ENCODE assay signal across 8 mouse cellular contexts in the genomic region with DNA sequence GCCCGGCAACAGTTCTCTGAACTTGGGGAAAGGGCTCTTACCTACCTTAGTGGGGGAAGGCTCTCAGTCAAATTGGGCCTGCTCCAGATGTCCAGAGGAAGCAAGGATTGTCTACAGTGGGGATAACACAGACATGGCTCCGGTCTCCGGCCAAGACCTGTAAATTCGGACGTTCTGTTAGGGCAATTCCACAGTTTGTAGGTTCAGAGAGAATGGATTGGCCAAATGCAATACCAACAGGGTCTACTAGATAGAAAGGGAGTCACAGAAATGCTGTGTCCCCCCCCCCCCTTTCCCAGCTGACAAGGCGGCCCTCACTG. TPM values are rescaled to one million over a fixed set of nuclear protein-coding genes. Genes with fewer than 3 reads are reported as not detected.
A peak's percentile ranks its signal among the peaks of the same experiment; 100 is the strongest.
DNase-seq lines count a peak whose midpoint lies in the region; ATAC-seq and TF ChIP-seq lines count a peak whose summit lies in the region.

No protein-coding gene starts in this region.

- peaks cover 18% of the 10 kb centered on the region for H3K4me1 ChIP-seq in lung, adult 2 months (ENCODE audit: control insufficient read depth, insufficient read depth, low read length)
- peaks cover 49% of the 10 kb centered on the region for H3K4me1 ChIP-seq in embryonic facial prominence, embryonic 14.5 days (ENCODE audit: control insufficient read depth, insufficient read depth, low read length)
- peaks cover 48% of the 10 kb centered on the region for H3K4me1 ChIP-seq in intestine, embryonic 16.5 days (ENCODE audit: control insufficient read depth, insufficient read depth, low read length)
- H3K4me1 ChIP-seq in neural tube, embryonic 13.5 days (replicated peaks) = peaks cover 54% of the 10 kb centered on the region

- H3K4me2 ChIP-seq in embryonic facial prominence, embryonic 14.5 days (ENCODE audit: low read depth, low read length) = peak overlapping the region; percentile 100
- peak overlapping the region; percentile 96 for H3K4me2 ChIP-seq in intestine, embryonic 16.5 days (ENCODE audit: low read depth, low read length)
- peak overlapping the region; percentile 100 for H3K4me2 ChIP-seq in neural tube, embryonic 13.5 days

- peak overlapping the region; percentile 100 for H3K9ac ChIP-seq in embryonic facial prominence, embryonic 14.5 days (ENCODE audit: low read depth, low read length)
- H3K9ac ChIP-seq in intestine, embryonic 16.5 days (ENCODE audit: low read depth, low read length) = peak overlapping the region; percentile 97
- peak overlapping the region; percentile 100 for H3K9ac ChIP-seq in neural tube, embryonic 13.5 days

- WGBS in lung, adult 2 months = 3% methylated on average over 6 of the region's 6 CpGs
- WGBS in embryonic facial prominence, embryonic 14.5 days = 0% methylated on average over 5 of the region's 6 CpGs
- WGBS in intestine, embryonic 16.5 days = 2% methylated on average over 6 of the region's 6 CpGs
- 2% methylated on average over 6 of the region's 6 CpGs for WGBS in neural tube, embryonic 13.5 days

- TF ChIP-seq CTCF in lung, adult 2 months (IDR thresholded peaks at IDR 0.05; ENCODE audit: insufficient read depth, low read length) = no peak

- no peaks in the 10 kb centered on the region for H3K27me3 ChIP-seq in embryonic facial prominence, embryonic 14.5 days (replicated peaks; ENCODE audit: control insufficient read depth, insufficient read depth, low read length)
- no peaks in the 10 kb centered on the region for H3K27me3 ChIP-seq in intestine, embryonic 16.5 days (replicated peaks; ENCODE audit: control insufficient read depth, insufficient read depth, low read length)
- no peaks in the 10 kb centered on the region for H3K27me3 ChIP-seq in neural tube, embryonic 13.5 days

- no peaks in the 10 kb centered on the region for H3K9me3 ChIP-seq in embryonic facial prominence, embryonic 14.5 days (ENCODE audit: control insufficient read depth, low read length)
- H3K9me3 ChIP-seq in intestine, embryonic 16.5 days (ENCODE audit: control insufficient read depth, low read length) = no peaks in the 10 kb centered on the region
- no peaks in the 10 kb centered on the region for H3K9me3 ChIP-seq in neural tube, embryonic 13.5 days

- peak overlapping the region; percentile 35 for H3K4me3 ChIP-seq in lung, adult 2 months (replicated peaks; ENCODE audit: extremely low read depth, low read depth, low read length)
- H3K4me3 ChIP-seq in embryonic facial prominence, embryonic 14.5 days (ENCODE audit: low read depth, low read length) = peak overlapping the region; percentile 90
- peak overlapping the region; percentile 62 for H3K4me3 ChIP-seq in intestine, embryonic 16.5 days (ENCODE audit: low read length)
- H3K4me3 ChIP-seq in neural tube, embryonic 13.5 days = peak overlapping the region; percentile 95

- no peak for ATAC-seq in embryonic facial prominence, embryonic 14.5 days (ENCODE audit: low read depth)
- ATAC-seq in intestine, embryonic 16.5 days = no peak
- ATAC-seq in neural tube, embryonic 13.5 days (ENCODE audit: low read depth) = no peak
- ATAC-seq in activated CD4-positive, CD25-positive, alpha-beta regulatory T cell, adult 4 months = no peak

- peak overlapping the region; percentile 100 for H3K27ac ChIP-seq in embryonic facial prominence, embryonic 14.5 days (replicated peaks; ENCODE audit: low read depth, low read length)
- peak overlapping the region; percentile 100 for H3K27ac ChIP-seq in intestine, embryonic 16.5 days (ENCODE audit: low read length)
- peak overlapping the region; percentile 100 for H3K27ac ChIP-seq in neural tube, embryonic 13.5 days (replicated peaks)

- no peak for DNase-seq in lung, adult 2 months
- no peak for DNase-seq in lung, postnatal 10 days
- DNase-seq in embryonic facial prominence, embryonic 14.5 days (ENCODE audit: low spot score) = no peak
- no peak for DNase-seq in thymus, adult 18-20 months
- DNase-seq in cerebellum, postnatal 10 days = no peak

- H3K36me3 ChIP-seq in embryonic facial prominence, embryonic 14.5 days (ENCODE audit: control insufficient read depth, insufficient read depth, low read length) = peaks cover 11% of the 10 kb centered on the region; the same call in 1 of the 2 replicates
- no peaks in the 10 kb centered on the region for H3K36me3 ChIP-seq in intestine, embryonic 16.5 days (ENCODE audit: control insufficient read depth, insufficient read depth, low read length)
- H3K36me3 ChIP-seq in neural tube, embryonic 13.5 days = peaks cover 29% of the 10 kb centered on the region

- TF ChIP-seq POLR2A in lung, adult 2 months (IDR thresholded peaks at IDR 0.05; ENCODE audit: borderline replicate concordance, extremely low read depth, low read depth, low read length) = no peak; the same call in 1 of the 2 replicates

RNA-seq across cellular contexts. Expression of a gene that starts 4.1 kb away (rescaled TPM):
- 12.9 and 15.2 TPM in 2 replicates for polyA plus RNA-seq in lung, adult 2 months (2012; rRNA removed)
- polyA plus RNA-seq in embryonic facial prominence, embryonic 14.5 days (2014; fragmentation: Nextera tagmentation; extraction: Ambion mirVana) = 9.8 and 9.9 TPM in 2 replicates
- 6.6 and 6.9 TPM in 2 replicates for polyA plus RNA-seq in intestine, embryonic 16.5 days (2015; fragmentation: Nextera tagmentation; extraction: Ambion mirVana)
- polyA plus RNA-seq in neural tube, embryonic 13.5 days (2015; fragmentation: Nextera tagmentation; extraction: Ambion mirVana) = 11.5 and 13.1 TPM in 2 replicates
- polyA plus RNA-seq in activated CD4-positive, CD25-positive, alpha-beta regulatory T cell, adult 4 months (2017; shearing (Covaris generic)) = 10 to 100 TPM; 12.5 to 12.9 TPM

RNA-seq across cellular contexts. Expression of a gene that starts 5.4 kb away (rescaled TPM):
- polyA plus RNA-seq in lung, adult 2 months (2012; rRNA removed) = 10.0 and 10.8 TPM in 2 replicates
- polyA plus RNA-seq in embryonic facial prominence, embryonic 14.5 days (2014; fragmentation: Nextera tagmentation; extraction: Ambion mirVana) = 4.1 and 5.2 TPM in 2 replicates
- 2.5 and 2.8 TPM in 2 replicates for polyA plus RNA-seq in intestine, embryonic 16.5 days (2015; fragmentation: Nextera tagmentation; extraction: Ambion mirVana)
- polyA plus RNA-seq in neural tube, embryonic 13.5 days (2015; fragmentation: Nextera tagmentation; extraction: Ambion mirVana) = 4.2 and 4.4 TPM in 2 replicates
- 10 to 100 TPM; 54.3 to 75.1 TPM for polyA plus RNA-seq in activated CD4-positive, CD25-positive, alpha-beta regulatory T cell, adult 4 months (2017; shearing (Covaris generic))

RNA-seq across cellular contexts. Expression of a gene that starts 31.3 kb away (rescaled TPM):
- 19.3 and 21.5 TPM in 2 replicates for polyA plus RNA-seq in lung, adult 2 months (2012; rRNA removed)
- 49.5 and 58.1 TPM in 2 replicates for polyA plus RNA-seq in embryonic facial prominence, embryonic 14.5 days (2014; fragmentation: Nextera tagmentation; extraction: Ambion mirVana)
- polyA plus RNA-seq in intestine, embryonic 16.5 days (2015; fragmentation: Nextera tagmentation; extraction: Ambion mirVana) = 64.3 and 66.3 TPM in 2 replicates
- polyA plus RNA-seq in neural tube, embryonic 13.5 days (2015; fragmentation: Nextera tagmentation; extraction: Ambion mirVana) = 66.9 and 67.9 TPM in 2 replicates
- polyA plus RNA-seq in activated CD4-positive, CD25-positive, alpha-beta regulatory T cell, adult 4 months (2017; shearing (Covaris generic)) = 10 to 100 TPM; 31.6 to 42.2 TPM

RNA-seq across cellular contexts. Expression of a gene that starts 44.7 kb away (rescaled TPM):
- 1.4 and 2.2 TPM in 2 replicates for polyA plus RNA-seq in lung, adult 2 months (2012; rRNA removed)
- not detected in 2 replicates for polyA plus RNA-seq in embryonic facial prominence, embryonic 14.5 days (2014; fragmentation: Nextera tagmentation; extraction: Ambion mirVana)
- polyA plus RNA-seq in intestine, embryonic 16.5 days (2015; fragmentation: Nextera tagmentation; extraction: Ambion mirVana) = 9.0 and 9.9 TPM in 2 replicates
- polyA plus RNA-seq in neural tube, embryonic 13.5 days (2015; fragmentation: Nextera tagmentation; extraction: Ambion mirVana) = not detected in 2 replicates
- not detected for polyA plus RNA-seq in activated CD4-positive, CD25-positive, alpha-beta regulatory T cell, adult 4 months (2017; shearing (Covaris generic))

Comparison
In these comparisons a context has a peak if more than half of its experiments do, and no peak if none do; other contexts are left out.
1. H3K4me3 ChIP-seq: peak in every context shown above with its lines; median percentile 95 in neural tube, embryonic 13.5 days; 90 in embryonic facial prominence, embryonic 14.5 days; 62 in intestine, embryonic 16.5 days; 35 in lung, adult 2 months.